Mouse (Mus musculus): Measurements from ENCODE around the gene Itsn1.

GRCm38 (mm10) chr16:91903801-91904506, 174.9 kb downstream of the Itsn1 start:
- TF ChIP-seq CTCF (IDR thresholded peaks at IDR 0.05; ENCODE audit: control insufficient read depth, insufficient read depth, insufficient replicate concordance, low read depth, low read length) (no peak), POLR2A (IDR thresholded peaks at IDR 0.05; ENCODE audit: control insufficient read depth, low read depth, low read length) (no peak)
